Mouse (Mus musculus) regulatory T cell (primary cell): Measurements from ENCODE around the gene Creb3l4.

Experiments used
- in situ Hi-C: fragments of 300-600 bp; cut with MboI, MseI; formaldehyde crosslinking; loops from one replicate; pipeline ENCODE4 v1.15.1; 2025; ENCODE audit warnings: high pct_unique_total_duplicates

Creb3l4 gene

GRCm38 (mm10) chr3:90231507-90232333, 11.6 kb downstream of the Creb3l4 start, which contains the start of gene Jtb:
Gene Jtb (plus strand): TSS chr3:90231597.
- in situ Hi-C loops = no loop called here

GRCm38 (mm10) chr3:90231075-90231474, 12.2 kb downstream of the Creb3l4 start:
- in situ Hi-C loops = no loop called here

GRCm38 (mm10) chr3:90224331-90224730, 19.0 kb downstream of the Creb3l4 start:
- in situ Hi-C loops = loop anchor here (5.0 kb wide), 2 partner anchors 38 to 153 kb away; no protein-coding TSS in a partner anchor

GRCm38 (mm10) chr3:90222941-90223340, 20.4 kb downstream of the Creb3l4 start:
- in situ Hi-C loops = loop anchor here (5.0 kb wide), 2 partner anchors 39 to 154 kb away; no protein-coding TSS in a partner anchor

GRCm38 (mm10) chr3:90222455-90222854, 20.9 kb downstream of the Creb3l4 start:
- in situ Hi-C loops = loop anchor here (5.0 kb wide), 2 partner anchors 40 to 155 kb away; no protein-coding TSS in a partner anchor

GRCm38 (mm10) chr3:90221123-90221522, 22.2 kb downstream of the Creb3l4 start:
- in situ Hi-C loops = loop anchor here (5.0 kb wide), 2 partner anchors 41 to 156 kb away; no protein-coding TSS in a partner anchor

- in situ Hi-C loops = loop anchor here (5.0 kb wide), 2 partner anchors 42 to 157 kb away; no protein-coding TSS in a partner anchor
These were observed 22.8 kb downstream of the Creb3l4 start for GRCm38 (mm10) chr3:90220531-90220951.

GRCm38 (mm10) chr3:90220088-90220487, 23.2 kb downstream of the Creb3l4 start:
- in situ Hi-C loops = loop anchor here (5.0 kb wide), 2 partner anchors 42 to 157 kb away; no protein-coding TSS in a partner anchor

GRCm38 (mm10) chr3:90215825-90216380, 27.4 kb downstream of the Creb3l4 start:
- in situ Hi-C loops = no loop called here

- in situ Hi-C loops = no loop called here
These were observed 29.2 kb downstream of the Creb3l4 start for GRCm38 (mm10) chr3:90213956-90214684.

- in situ Hi-C loops = no loop called here
These were observed 29.9 kb downstream of the Creb3l4 start, which contains the start of the genes Rps27 and Rab13 for GRCm38 (mm10) chr3:90213377-90213866. Gene Rps27 (minus strand): TSS chr3:90213651. Gene Rab13 (plus strand): TSS chr3:90213695.

- in situ Hi-C loops = no loop called here
These were observed 30.6 kb downstream of the Creb3l4 start for GRCm38 (mm10) chr3:90212723-90213122.

GRCm38 (mm10) chr3:90211475-90212398, 31.6 kb downstream of the Creb3l4 start:
- in situ Hi-C loops = no loop called here

GRCm38 (mm10) chr3:90209908-90210566, 33.3 kb downstream of the Creb3l4 start:
- in situ Hi-C loops = no loop called here

GRCm38 (mm10) chr3:90208662-90209061, 34.6 kb downstream of the Creb3l4 start:
- in situ Hi-C loops = no loop called here

GRCm38 (mm10) chr3:90204582-90204981, 38.7 kb downstream of the Creb3l4 start:
- in situ Hi-C loops = no loop called here

GRCm38 (mm10) chr3:90203619-90204018, 39.7 kb downstream of the Creb3l4 start:
- in situ Hi-C loops = no loop called here

GRCm38 (mm10) chr3:90202884-90203283, 40.4 kb downstream of the Creb3l4 start:
- in situ Hi-C loops = no loop called here

GRCm38 (mm10) chr3:90197548-90197947, 45.8 kb downstream of the Creb3l4 start:
- in situ Hi-C loops = no loop called here

GRCm38 (mm10) chr3:90195644-90196043, 47.7 kb downstream of the Creb3l4 start:
- in situ Hi-C loops = no loop called here
